Mouse (Mus musculus): ENCODE results near the gene B3gnt2. TPM values are rescaled to one million over a fixed set of nuclear protein-coding genes. Genes with fewer than 3 reads are reported as not detected.

B3gnt2 gene
- 5.0 and 7.9 TPM in 2 replicates for polyA plus RNA-seq (2014; fragmentation: Nextera tagmentation; extraction: Ambion mirVana)

DNA sequence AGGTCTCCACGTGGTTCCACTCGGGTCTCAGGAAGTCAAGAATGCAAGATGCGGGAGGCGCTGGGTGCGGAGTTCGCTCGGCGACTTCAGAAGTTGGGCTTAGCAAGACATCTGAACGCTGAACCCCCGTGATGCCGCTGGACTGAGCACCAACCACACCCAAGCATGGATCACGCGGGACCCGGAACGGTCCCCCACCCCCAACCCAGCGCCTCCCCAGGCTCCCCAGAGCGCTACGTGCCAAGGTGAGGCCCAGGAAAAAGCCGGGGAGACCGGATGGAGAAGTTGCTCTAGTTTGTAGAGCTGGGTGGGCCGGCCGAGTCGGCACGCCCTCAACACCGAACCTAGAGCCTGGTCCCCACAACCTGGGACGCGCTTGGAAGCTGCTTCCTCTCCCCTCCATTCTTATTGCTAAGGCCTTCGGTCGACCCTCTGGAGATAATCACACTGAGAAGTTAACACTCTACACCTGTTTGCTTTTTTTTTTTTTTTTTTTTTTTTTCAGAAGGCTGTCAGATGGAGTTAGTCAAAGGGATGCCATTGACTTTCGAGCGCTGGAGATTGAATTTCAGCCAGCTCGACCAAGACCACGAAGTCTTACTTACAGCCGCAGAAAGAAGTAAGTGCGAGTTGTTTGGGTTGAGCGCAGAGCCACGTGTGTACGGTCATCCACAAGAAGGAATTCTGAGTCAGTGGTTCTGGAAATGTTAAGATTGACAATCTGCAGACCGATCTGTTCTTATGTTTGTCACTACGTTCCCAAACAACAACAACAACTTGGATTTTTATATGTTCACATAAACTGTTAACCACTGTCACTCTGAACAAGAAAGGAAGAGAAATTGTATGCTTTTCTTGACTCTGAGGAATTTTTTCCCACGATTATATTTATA is at the start of gene B3gnt2:
TSS of gene B3gnt2 (minus strand) at position 627 of the 893 bp plus-strand sequence.
- Histone ChIP-seq H3K9me3 (ENCODE audit: control insufficient read depth, low read length) (no peaks in the 10 kb centered on the region), H3K27ac (replicated peaks in 1 of 2; ENCODE audit: control insufficient read depth in 1 of 2, insufficient read depth in 1 of 2, low read depth in 2 of 2, low read length in 2 of 2) (peak within 1 kb of the TSS; percentile 57 to 73), H3K4me2 (ENCODE audit: low read length) (peak within 1 kb of the TSS; percentile 99), H3K9ac (ENCODE audit: low read length) (peak within 1 kb of the TSS; percentile 84), H3K4me1 (ENCODE audit: control insufficient read depth in 2 of 2, insufficient read depth in 2 of 2, low read length in 2 of 2) (peaks cover 8 to 13% of the 10 kb centered on the region in 2 experiments; a peak in 2 of 4 replicates), H3K36me3 (ENCODE audit: control insufficient read depth, insufficient read depth, low read length) (no peaks in the 10 kb centered on the region), H3K27me3 (ENCODE audit: control insufficient read depth, insufficient read depth, low read length) (peaks cover 6% of the 10 kb centered on the region; the same call in 1 of the 2 replicates), H3K4me3 (ENCODE audit: control insufficient read depth in 1 of 2, insufficient read depth in 1 of 2, low read depth in 1 of 2, low read length in 2 of 2) (peak within 1 kb of the TSS; percentile 83 to 96)
- no peak for ATAC-seq (ENCODE audit: insufficient number of reproducible peaks, insufficient read depth, low FRiP score, low read depth)
- WGBS, result 7% methylated on average over 41 of the region's 41 CpGs

DNA sequence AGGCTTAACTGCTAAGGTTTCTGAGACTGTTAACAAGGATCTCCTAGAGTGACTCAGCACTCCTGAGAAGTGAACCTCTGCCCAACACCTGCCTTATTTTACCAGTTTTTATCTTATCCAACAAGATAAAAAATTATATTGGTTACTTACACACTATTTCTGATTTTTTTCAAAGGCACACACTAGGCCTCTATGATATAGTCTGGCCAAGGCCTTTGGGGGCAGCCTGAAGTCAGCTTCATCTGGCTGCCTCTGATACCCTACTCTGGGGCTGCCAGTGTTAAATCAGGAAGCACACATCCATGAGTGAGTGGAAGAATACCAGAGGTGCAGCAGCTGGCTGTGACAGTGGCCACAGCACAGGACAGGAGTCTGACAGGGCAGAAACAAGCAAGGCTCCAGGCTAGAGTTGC is 45.7 kb upstream of the B3gnt2 start:
- Histone ChIP-seq H3K9ac (ENCODE audit: low read length) (no peak overlapping the region), H3K27me3 (ENCODE audit: control insufficient read depth, insufficient read depth, low read length) (no peaks in the 10 kb centered on the region), H3K4me1 (ENCODE audit: control insufficient read depth in 2 of 2, insufficient read depth in 2 of 2, low read length in 2 of 2) (peaks cover 0 to 14% of the 10 kb centered on the region in 2 experiments; a peak in 2 of 4 replicates), H3K27ac (replicated peaks in 1 of 2; ENCODE audit: control insufficient read depth in 1 of 2, insufficient read depth in 1 of 2, low read depth in 2 of 2, low read length in 2 of 2) (peak overlapping the region; percentile 10 to 43; a peak in 2 of 4 replicates), H3K4me3 (ENCODE audit: control insufficient read depth in 1 of 2, insufficient read depth in 1 of 2, low read depth in 1 of 2, low read length in 2 of 2) (no peak overlapping the region), H3K4me2 (ENCODE audit: low read length) (no peak overlapping the region), H3K9me3 (ENCODE audit: control insufficient read depth, low read length) (no peaks in the 10 kb centered on the region), H3K36me3 (ENCODE audit: control insufficient read depth, insufficient read depth, low read length) (no peaks in the 10 kb centered on the region)
- ATAC-seq (ENCODE audit: insufficient number of reproducible peaks, insufficient read depth, low FRiP score, low read depth), result peak; percentile 50; the same call in 1 of the 2 replicates

DNA sequence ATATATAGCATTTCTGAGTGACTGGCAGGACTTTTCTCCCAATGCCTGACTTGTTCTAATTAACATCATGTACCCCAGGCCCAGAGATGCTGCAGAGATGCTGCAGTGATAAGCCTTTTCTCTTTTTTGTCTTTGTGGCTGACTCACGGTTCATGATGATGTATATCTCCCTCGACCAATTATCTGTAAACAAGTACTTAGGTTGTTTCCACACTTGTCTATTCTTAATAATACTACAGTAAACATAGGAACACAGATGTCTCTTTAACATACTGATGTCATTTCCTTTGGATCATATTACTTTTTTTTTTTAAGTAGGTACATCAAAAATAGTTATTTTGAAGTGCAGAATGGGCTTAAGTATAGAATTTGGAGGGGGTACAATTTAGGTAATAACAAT is 42.2 kb upstream of the B3gnt2 start:
- Histone ChIP-seq H3K4me2 (ENCODE audit: low read length) (no peak overlapping the region), H3K4me1 (ENCODE audit: control insufficient read depth in 2 of 2, insufficient read depth in 2 of 2, low read length in 2 of 2) (peaks cover 0 to 7% of the 10 kb centered on the region in 2 experiments; a peak in 2 of 4 replicates), H3K9ac (ENCODE audit: low read length) (no peak overlapping the region), H3K27ac (replicated peaks in 1 of 2; ENCODE audit: control insufficient read depth in 1 of 2, insufficient read depth in 1 of 2, low read depth in 2 of 2, low read length in 2 of 2) (no peak overlapping the region), H3K27me3 (ENCODE audit: control insufficient read depth, insufficient read depth, low read length) (no peaks in the 10 kb centered on the region), H3K36me3 (ENCODE audit: control insufficient read depth, insufficient read depth, low read length) (peaks cover 16% of the 10 kb centered on the region), H3K9me3 (ENCODE audit: control insufficient read depth, low read length) (no peaks in the 10 kb centered on the region), H3K4me3 (ENCODE audit: control insufficient read depth in 1 of 2, insufficient read depth in 1 of 2, low read depth in 1 of 2, low read length in 2 of 2) (no peak overlapping the region)
- ATAC-seq (ENCODE audit: insufficient number of reproducible peaks, insufficient read depth, low FRiP score, low read depth), result no peak
- 76% methylated on average over 2 of the region's 2 CpGs for WGBS

DNA sequence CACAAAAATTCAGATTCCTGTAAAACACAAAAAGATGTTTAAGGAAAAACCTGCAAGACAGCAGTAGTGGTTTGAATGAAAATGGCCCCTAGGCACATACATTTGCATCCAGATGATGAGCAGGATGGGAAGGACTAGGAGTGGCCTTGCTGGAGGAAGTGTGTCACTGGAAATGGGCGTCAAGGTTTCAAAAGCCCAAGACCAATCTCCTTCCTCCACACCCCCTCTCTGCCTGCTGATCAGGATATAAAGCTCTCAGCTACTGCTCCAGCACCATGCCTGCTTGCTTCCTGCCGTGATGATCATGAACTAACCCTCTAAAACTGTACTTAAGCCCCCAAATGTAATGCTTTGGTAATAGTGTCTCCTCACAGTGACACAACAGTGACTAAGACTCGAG is 39.3 kb upstream of the B3gnt2 start:
- ATAC-seq (ENCODE audit: insufficient number of reproducible peaks, insufficient read depth, low FRiP score, low read depth), result no peak
- WGBS, result 76% methylated on average over 3 of the region's 3 CpGs
- Histone ChIP-seq H3K4me1 (ENCODE audit: control insufficient read depth in 2 of 2, insufficient read depth in 2 of 2, low read length in 2 of 2) (no peaks in the 10 kb centered on the region), H3K4me3 (ENCODE audit: control insufficient read depth in 1 of 2, insufficient read depth in 1 of 2, low read depth in 1 of 2, low read length in 2 of 2) (no peak overlapping the region), H3K9me3 (ENCODE audit: control insufficient read depth, low read length) (no peaks in the 10 kb centered on the region), H3K9ac (ENCODE audit: low read length) (no peak overlapping the region), H3K27me3 (ENCODE audit: control insufficient read depth, insufficient read depth, low read length) (no peaks in the 10 kb centered on the region), H3K36me3 (ENCODE audit: control insufficient read depth, insufficient read depth, low read length) (peaks cover 16% of the 10 kb centered on the region), H3K27ac (replicated peaks in 1 of 2; ENCODE audit: control insufficient read depth in 1 of 2, insufficient read depth in 1 of 2, low read depth in 2 of 2, low read length in 2 of 2) (no peak overlapping the region), H3K4me2 (ENCODE audit: low read length) (no peak overlapping the region)

DNA sequence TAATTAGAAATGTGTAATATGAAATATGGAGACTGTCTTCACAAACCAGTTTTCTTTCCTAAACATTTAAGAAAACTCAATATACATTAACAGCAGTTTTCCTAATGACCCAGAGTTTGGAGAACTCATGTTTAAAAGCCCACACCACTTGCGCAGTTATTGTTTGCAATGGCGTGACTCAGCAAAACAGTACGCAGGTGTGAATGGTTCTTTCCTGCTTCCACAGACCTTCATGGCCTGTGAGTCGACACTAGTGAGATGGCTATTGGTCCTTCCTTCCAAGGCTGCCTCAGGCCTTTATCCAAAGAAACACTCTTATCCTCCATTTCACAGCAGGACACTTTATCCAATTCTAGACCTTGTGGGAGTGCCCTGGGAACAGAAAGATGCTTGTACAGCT is 36.9 kb upstream of the B3gnt2 start:
- ATAC-seq (ENCODE audit: insufficient number of reproducible peaks, insufficient read depth, low FRiP score, low read depth), result no peak
- Histone ChIP-seq H3K4me2 (ENCODE audit: low read length) (no peak overlapping the region), H3K27ac (replicated peaks in 1 of 2; ENCODE audit: control insufficient read depth in 1 of 2, insufficient read depth in 1 of 2, low read depth in 2 of 2, low read length in 2 of 2) (no peak overlapping the region), H3K9ac (ENCODE audit: low read length) (no peak overlapping the region), H3K9me3 (ENCODE audit: control insufficient read depth, low read length) (no peaks in the 10 kb centered on the region), H3K36me3 (ENCODE audit: control insufficient read depth, insufficient read depth, low read length) (peaks cover 16% of the 10 kb centered on the region), H3K4me1 (ENCODE audit: control insufficient read depth in 2 of 2, insufficient read depth in 2 of 2, low read length in 2 of 2) (no peaks in the 10 kb centered on the region), H3K4me3 (ENCODE audit: control insufficient read depth in 1 of 2, insufficient read depth in 1 of 2, low read depth in 1 of 2, low read length in 2 of 2) (no peak overlapping the region), H3K27me3 (ENCODE audit: control insufficient read depth, insufficient read depth, low read length) (no peaks in the 10 kb centered on the region)
- 86% methylated on average over 4 of the region's 4 CpGs for WGBS

DNA sequence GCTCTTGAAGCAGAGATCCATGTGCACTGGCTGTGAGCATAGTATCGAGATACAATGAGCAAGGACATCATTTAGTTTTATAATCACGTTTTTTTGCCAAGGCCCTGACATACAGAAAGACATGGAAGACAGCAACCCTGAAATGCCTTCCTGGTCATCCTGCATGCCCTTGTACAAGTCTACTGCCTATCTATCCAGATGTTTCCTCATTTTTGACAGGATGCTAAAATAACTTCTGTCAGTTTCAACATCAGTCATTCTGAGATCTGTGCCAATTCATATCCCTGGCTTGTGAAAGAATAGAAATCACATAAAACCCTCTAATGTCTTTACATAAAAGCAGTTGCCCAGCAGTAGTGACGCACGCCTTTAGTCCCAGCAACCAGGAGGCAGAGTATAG is 36.4 kb upstream of the B3gnt2 start:
- no peaks in the 10 kb centered on the region for H3K9me3 ChIP-seq (ENCODE audit: control insufficient read depth, low read length)
- no peak overlapping the region for H3K4me3 ChIP-seq (ENCODE audit: control insufficient read depth in 1 of 2, insufficient read depth in 1 of 2, low read depth in 1 of 2, low read length in 2 of 2)
- no peak overlapping the region for H3K9ac ChIP-seq (ENCODE audit: low read length)
- H3K36me3 ChIP-seq (ENCODE audit: control insufficient read depth, insufficient read depth, low read length), result peaks cover 16% of the 10 kb centered on the region
- no peaks in the 10 kb centered on the region for H3K27me3 ChIP-seq (ENCODE audit: control insufficient read depth, insufficient read depth, low read length)
- H3K4me2 ChIP-seq (ENCODE audit: low read length), result no peak overlapping the region
- H3K4me1 ChIP-seq (ENCODE audit: control insufficient read depth in 2 of 2, insufficient read depth in 2 of 2, low read length in 2 of 2), result no peaks in the 10 kb centered on the region
- H3K27ac ChIP-seq (replicated peaks in 1 of 2; ENCODE audit: control insufficient read depth in 1 of 2, insufficient read depth in 1 of 2, low read depth in 2 of 2, low read length in 2 of 2), result no peak overlapping the region
- no peak for ATAC-seq (ENCODE audit: insufficient number of reproducible peaks, insufficient read depth, low FRiP score, low read depth)
- WGBS, result 87% methylated on average over 4 of the region's 4 CpGs

DNA sequence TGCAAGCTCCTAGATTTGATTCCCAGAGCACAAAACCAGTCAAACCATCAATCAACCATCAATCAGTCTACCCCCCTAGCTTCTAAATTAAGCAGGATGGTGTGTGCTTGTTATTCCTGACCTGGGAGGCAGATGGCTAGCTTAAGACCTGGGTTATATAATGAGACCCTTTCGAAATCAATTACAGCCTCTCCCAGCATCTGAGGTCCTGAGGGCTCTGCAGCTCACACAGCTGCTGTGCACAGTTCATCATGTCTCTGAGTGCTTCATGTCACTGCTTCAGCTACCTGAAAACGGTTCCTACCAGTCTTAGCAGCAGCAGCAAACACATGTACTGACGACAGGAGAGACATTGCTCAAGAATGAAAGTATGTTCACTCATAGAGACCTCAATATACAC is 32.3 kb upstream of the B3gnt2 start:
- H3K4me3 ChIP-seq (ENCODE audit: control insufficient read depth in 1 of 2, insufficient read depth in 1 of 2, low read depth in 1 of 2, low read length in 2 of 2), result no peak overlapping the region
- H3K4me1 ChIP-seq (ENCODE audit: control insufficient read depth in 2 of 2, insufficient read depth in 2 of 2, low read length in 2 of 2), result peaks cover 3% of the 10 kb centered on the region in 2 experiments; a peak in 2 of 4 replicates
- no peak overlapping the region for H3K4me2 ChIP-seq (ENCODE audit: low read length)
- no peaks in the 10 kb centered on the region for H3K27me3 ChIP-seq (ENCODE audit: control insufficient read depth, insufficient read depth, low read length)
- no peak overlapping the region for H3K9ac ChIP-seq (ENCODE audit: low read length)
- H3K36me3 ChIP-seq (ENCODE audit: control insufficient read depth, insufficient read depth, low read length), result no peaks in the 10 kb centered on the region
- no peak for ATAC-seq (ENCODE audit: insufficient number of reproducible peaks, insufficient read depth, low FRiP score, low read depth)
- no peaks in the 10 kb centered on the region for H3K9me3 ChIP-seq (ENCODE audit: control insufficient read depth, low read length)
- WGBS, result 70% methylated on average over 3 of the region's 3 CpGs
- no peak overlapping the region for H3K27ac ChIP-seq (replicated peaks in 1 of 2; ENCODE audit: control insufficient read depth in 1 of 2, insufficient read depth in 1 of 2, low read depth in 2 of 2, low read length in 2 of 2)

Measured in heart, embryonic 14.5 days (tissue).